Mouse (Mus musculus) CH12.LX (cell line): Measurements from ENCODE around the gene Nat8f5. TPM values are rescaled to one million over a fixed set of nuclear protein-coding genes. Genes with fewer than 3 reads are reported as not detected.
"Not testable (repeated sequence)": the region's sequence is repeated elsewhere in the genome, so short reads cannot be mapped to it uniquely, and the experiment has no call there.

Experiments used
- DNase-seq: peaks from one replicate; pipeline ENCODE4 v3.0.0-alpha.2; 2013; ENCODE audit errors: extremely low read depth
- H3K27ac ChIP-seq: 2 replicates; pipeline ENCODE4 v1.5.1; 2012; ENCODE audit warnings: low read depth, mild to moderate bottlenecking, control low read depth, moderate library complexity; ENCODE audit not compliant: insufficient read depth
- H3K27me3 ChIP-seq: replicated peaks from 2 replicates; pipeline ENCODE3; 2012; ENCODE audit warnings: inconsistent platforms
- H3K36me3 ChIP-seq, 2 experiments: replicated peaks in 1 of 2; 2 replicates each; pipeline versions ENCODE3 to v1.6.1; 2012; ENCODE audit warnings: inconsistent platforms in 1 of 2, low read length in 1 of 2, mild to moderate bottlenecking in 1 of 2, mixed read lengths in 1 of 2, moderate library complexity in 1 of 2; ENCODE audit not compliant: control insufficient read depth in 1 of 2, insufficient read depth in 1 of 2
- H3K4me1 ChIP-seq, 2 experiments: 2 replicates each; pipeline ENCODE4 v1.6.1; 2012; ENCODE audit warnings: inconsistent platforms in 1 of 2, moderate library complexity in 1 of 2; ENCODE audit not compliant: insufficient read depth in 2 of 2, control insufficient read depth in 1 of 2
- H3K4me2 ChIP-seq: 2 replicates; pipeline ENCODE4 v1.6.1; 2012; ENCODE audit warnings: low read depth, mild to moderate bottlenecking, control low read depth; ENCODE audit not compliant: poor library complexity, insufficient read depth, severe bottlenecking
- H3K4me3 ChIP-seq, 3 experiments: fragments of 150-350 bp in 1 of 3; sonication (generic) in 1 of 3; replicated peaks in 1 of 3; 2 replicates each; pipeline versions ENCODE3 to v1.5.1; 2011 to 2012; ENCODE audit warnings: low read depth in 2 of 3, low read length in 2 of 3, mild to moderate bottlenecking in 2 of 3, moderate library complexity in 2 of 3, control low read depth in 1 of 3, improper control_type of control experiment in 1 of 3, inconsistent platforms in 1 of 3, mixed read lengths in 1 of 3; ENCODE audit not compliant: poor library complexity in 1 of 3
- H3K79me2 ChIP-seq: replicated peaks from 2 replicates; pipeline ENCODE4 v1.6.1; 2012; ENCODE audit warnings: mild to moderate bottlenecking, moderate library complexity; ENCODE audit not compliant: control insufficient read depth, poor library complexity, insufficient read depth, severe bottlenecking; ENCODE audit errors: extremely low read depth
- H3K9ac ChIP-seq: 2 replicates; pipeline ENCODE4 v1.6.1; 2012; ENCODE audit warnings: low read depth, mild to moderate bottlenecking, control low read depth, moderate library complexity; ENCODE audit not compliant: insufficient read depth
- H3K9me3 ChIP-seq: replicated peaks from 2 replicates; pipeline ENCODE3; 2012; ENCODE audit warnings: low read length, inconsistent platforms, mixed read lengths
- CHD1 ChIP-seq: IDR thresholded peaks from 2 replicates; pipeline ENCODE4 v1.6.1; 2012; ENCODE audit warnings: low read depth, low read length, improper control_type of control experiment, inconsistent platforms
- CTCF ChIP-seq, 2 experiments: IDR thresholded peaks in 1 of 2; conservative IDR thresholded peaks in 1 of 2; 2 replicates each; pipeline ENCODE4 v1.5.1; 2011 to 2012; ENCODE audit warnings: low read depth in 2 of 2, low read length in 2 of 2, improper control_type of control experiment in 1 of 2, inconsistent platforms in 1 of 2, mild to moderate bottlenecking in 1 of 2, moderate library complexity in 1 of 2
- E2F4 ChIP-seq: IDR thresholded peaks from 2 replicates; pipeline ENCODE4 v1.6.1; 2011; ENCODE audit warnings: low read depth, low read length, improper control_type of control experiment; ENCODE audit not compliant: insufficient replicate concordance
- ELF1 ChIP-seq: IDR thresholded peaks from 2 replicates; pipeline ENCODE4 v1.6.1; 2014; ENCODE audit warnings: low read depth, mild to moderate bottlenecking, inconsistent platforms, low read length, improper control_type of control experiment
- GABPA ChIP-seq: IDR thresholded peaks from 2 replicates; pipeline ENCODE4 v1.6.1; 2012; ENCODE audit warnings: low read depth, low read length, improper control_type of control experiment, inconsistent platforms; ENCODE audit not compliant: insufficient replicate concordance
- IRF4 ChIP-seq: IDR thresholded peaks from 2 replicates; pipeline ENCODE4 v1.6.1; 2014; ENCODE audit warnings: low read depth, mild to moderate bottlenecking, inconsistent platforms, low read length, improper control_type of control experiment
- KAT2A ChIP-seq: IDR thresholded peaks from 2 replicates; pipeline ENCODE4 v1.6.1; 2012; ENCODE audit warnings: low read length, improper control_type of control experiment, inconsistent platforms; ENCODE audit not compliant: insufficient replicate concordance
- MAFK ChIP-seq: IDR thresholded peaks from 2 replicates; pipeline ENCODE4 v1.6.1; 2011; ENCODE audit warnings: low read length, improper control_type of control experiment; ENCODE audit not compliant: insufficient replicate concordance
- MAX ChIP-seq: IDR thresholded peaks from 2 replicates; pipeline ENCODE4 v1.6.1; 2011; ENCODE audit warnings: low read length, improper control_type of control experiment
- MAZ ChIP-seq: IDR thresholded peaks from 2 replicates; pipeline ENCODE4 v1.6.1; 2012; ENCODE audit warnings: low read depth, mild to moderate bottlenecking, inconsistent platforms, low read length, improper control_type of control experiment, moderate library complexity
- NELFE ChIP-seq: IDR thresholded peaks from 2 replicates; pipeline ENCODE4 v1.6.1; 2011; ENCODE audit warnings: low read depth, low read length, improper control_type of control experiment
- PAX5 ChIP-seq: IDR thresholded peaks from 2 replicates; pipeline ENCODE4 v1.6.1; 2012; ENCODE audit warnings: low read length, inconsistent platforms, mixed read lengths
- POLR2AphosphoS2 ChIP-seq: IDR thresholded peaks from 2 replicates; pipeline ENCODE4 v1.6.1; 2011; ENCODE audit warnings: low read depth, low read length, improper control_type of control experiment
- RAD21 ChIP-seq: IDR thresholded peaks from 2 replicates; pipeline ENCODE4 v1.6.1; 2011; ENCODE audit warnings: low read depth, mild to moderate bottlenecking, low read length, improper control_type of control experiment, moderate library complexity
- RCOR1 ChIP-seq: conservative IDR thresholded peaks from 2 replicates; pipeline ENCODE4 v1.6.1; 2012; ENCODE audit warnings: low read depth, mild to moderate bottlenecking, inconsistent platforms, low read length, improper control_type of control experiment
- SIN3A ChIP-seq: IDR thresholded peaks from 2 replicates; pipeline ENCODE4 v1.6.1; 2012; ENCODE audit warnings: low read length, improper control_type of control experiment, inconsistent platforms
- USF1 ChIP-seq: IDR thresholded peaks from 2 replicates; pipeline ENCODE4 v1.6.1; 2014; ENCODE audit warnings: low read depth, mild to moderate bottlenecking, inconsistent platforms, low read length, improper control_type of control experiment
- ZC3H11A ChIP-seq: IDR thresholded peaks from 2 replicates; pipeline ENCODE4 v1.6.1; 2012; ENCODE audit warnings: low read depth, mild to moderate bottlenecking, inconsistent platforms, low read length, improper control_type of control experiment
- ZMIZ1 ChIP-seq: IDR thresholded peaks from 2 replicates; pipeline ENCODE4 v1.6.1; 2012; ENCODE audit warnings: low read depth, mild to moderate bottlenecking, inconsistent platforms, low read length, improper control_type of control experiment
- dilution Hi-C: fragments of 300-500 bp; cut with MboI; formaldehyde crosslinking; loops from 2 replicates; pipeline ENCODE4 v1.14.3; 2020; ENCODE audit warnings: low sequenced_read_pairs; ENCODE audit not compliant: extremely low pct_unique_long_range_greater_than_20kb, extremely low pct_ligation_motif_present
- in situ Hi-C: fragments of 300-500 bp; cut with MboI; formaldehyde crosslinking; loops from 3 replicates; pipeline ENCODE4 v1.14.3; 2019; ENCODE audit warnings: low sequenced_read_pairs, low pct_ligation_motif_present, low pct_unique_long_range_greater_than_20kb, mixed read lengths
- polyA plus RNA-seq: library from polyadenylated mRNA; unstranded; fragments of >175 nt; gene quantifications from 2 replicates; pipeline ENCODE4 v1.2.1, GENCODE M21; 2012; ENCODE audit warnings: low read depth; ENCODE audit not compliant: insufficient read length
- total RNA-seq, 2 experiments: library from RNA; depleted of rRNA; stranded (reverse); fragments of 300-350 nt in 1 of 2; fragments of >200 nt in 1 of 2; gene quantifications; 2 replicates each; pipeline ENCODE4 v1.2.3; 2012 to 2014

The Nat8f5 gene
- total RNA-seq (2012; rRNA removed) (not detected in 2 replicates), total RNA-seq (2014; rRNA removed) (not detected in 2 replicates), polyA plus RNA-seq (not detected in 2 replicates)

GRCm38 (mm10) chr6:85820837-85821236, at the start of gene Nat8f5, which contains the start of gene Nat8f6:
Nat8f5 (minus strand) TSS chr6:85820972.
Nat8f6 (minus strand) TSS chr6:85820954.
- no peak for TF ChIP-seq ZC3H11A
- no peak for TF ChIP-seq SIN3A
- TF ChIP-seq MAFK: no peak
- TF ChIP-seq MAZ: no peak
- no peak for TF ChIP-seq RAD21
- no peak for TF ChIP-seq ZMIZ1
- no peak for TF ChIP-seq PAX5
- no peak for TF ChIP-seq CHD1
- no peak for TF ChIP-seq POLR2AphosphoS2
- no peak for TF ChIP-seq RCOR1
- no peak for TF ChIP-seq IRF4
- no peak for TF ChIP-seq KAT2A
- TF ChIP-seq E2F4: no peak
- no peak for TF ChIP-seq ELF1
- no peak for TF ChIP-seq USF1
- TF ChIP-seq MAX: no peak
- TF ChIP-seq NELFE: no peak
- no peak for TF ChIP-seq CTCF (conservative IDR thresholded peaks at IDR 0.05 in 1 of 2, IDR thresholded peaks at IDR 0.05 in 1 of 2; ENCODE audit: low read depth in 2 of 2, low read length in 2 of 2)
- TF ChIP-seq GABPA: no peak
- Histone ChIP-seq H3K9me3 (peaks cover 9% of the 10 kb centered on the region), H3K27me3 (peaks cover 71% of the 10 kb centered on the region), H3K36me3 (no peaks in the 10 kb centered on the region), H3K4me1 (no peaks in the 10 kb centered on the region), H3K4me2 (no peak within 1 kb of the TSS), H3K4me3 (no peak within 1 kb of the TSS), H3K79me2 (no peaks in the 10 kb centered on the region), H3K9ac (no peak within 1 kb of the TSS), H3K27ac (no peak within 1 kb of the TSS)
- in situ Hi-C loops (no loop called here), dilution Hi-C loops (no loop called here)
- no peak for DNase-seq

GRCm38 (mm10) chr6:85869006-85869405, 48.2 kb upstream of the Nat8f5 start, which contains the start of gene Nat8f2:
Nat8f2 (minus strand) TSS chr6:85869158.
- H3K4me1 ChIP-seq, H3K79me2 ChIP-seq, dilution Hi-C loops, H3K36me3 ChIP-seq, H3K27ac ChIP-seq, H3K4me3 ChIP-seq, H3K9ac ChIP-seq, H3K4me2 ChIP-seq, in situ Hi-C loops, H3K9me3 ChIP-seq, DNase-seq: not testable (repeated sequence)
- peaks cover 26% of the 10 kb centered on the region for H3K27me3 ChIP-seq
